In the genomic region with DNA sequence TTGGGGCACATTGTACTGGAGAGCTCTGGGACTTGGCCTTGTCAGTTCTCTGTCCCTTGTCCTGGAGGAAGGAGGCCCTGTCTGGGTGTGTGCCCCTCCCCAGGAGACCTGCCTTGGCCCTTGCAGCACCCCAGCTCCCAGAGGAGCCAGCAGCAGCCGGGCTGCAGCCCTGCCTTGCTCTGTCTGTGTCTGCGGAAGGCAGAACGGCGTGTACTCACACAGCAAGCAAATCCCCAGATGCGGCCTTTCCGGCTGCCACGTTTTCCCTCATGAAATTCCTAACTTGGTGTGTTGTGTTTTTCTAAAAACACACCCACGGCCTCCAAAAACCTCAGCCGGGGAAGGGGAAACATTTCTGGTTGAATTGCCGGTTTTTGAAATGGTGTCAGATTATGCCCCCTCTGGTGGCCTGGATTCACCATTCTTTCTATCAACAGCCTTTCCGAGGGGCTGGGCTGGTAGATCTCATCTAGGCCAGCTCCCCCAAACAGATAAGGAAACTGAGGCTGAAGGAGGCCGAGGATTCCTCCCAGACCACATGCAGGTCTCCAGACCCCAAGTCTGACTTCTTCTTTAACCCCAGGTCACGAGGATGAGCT, we compare ENCODE assay signal across 9 mouse cellular contexts. TPM values are rescaled to one million over a fixed set of nuclear protein-coding genes. Genes with fewer than 3 reads are reported as not detected.
DNase-seq lines count a peak whose midpoint lies in the region; ATAC-seq lines count a peak whose summit lies in the region.
"Had no signal": no experiment of that assay in that cellular context is flagged by ENCODE, and none has a peak within 500 bp of the region (broad histone marks: within the 10 kb centered on the region; RNA-seq: fewer than 3 reads in every experiment).

No protein-coding gene starts in this region.

- no peak overlapping the region for H3K4me3 ChIP-seq in brown adipose tissue, adult 24 weeks (ENCODE audit: insufficient read depth, low read depth, low read length)
- no peak overlapping the region for H3K4me3 ChIP-seq in forebrain, embryonic 15.5 days
- H3K4me3 ChIP-seq: megakaryocyte, embryonic 14.5 days had no signal

- WGBS in forebrain, embryonic 15.5 days = 76% methylated on average over 13 of the region's 13 CpGs

- no peak overlapping the region for H3K4me2 ChIP-seq in forebrain, embryonic 15.5 days (replicated peaks)

- no peaks in the 10 kb centered on the region for H3K27me3 ChIP-seq in forebrain, embryonic 15.5 days

- H3K27ac ChIP-seq in brown adipose tissue, adult 24 weeks (replicated peaks; ENCODE audit: low read depth, low read length) = peak overlapping the region; percentile 94
- no peak overlapping the region for H3K27ac ChIP-seq in forebrain, embryonic 15.5 days (replicated peaks)

- no peaks in the 10 kb centered on the region for H3K9me3 ChIP-seq in forebrain, embryonic 15.5 days

- no peaks in the 10 kb centered on the region for H3K36me3 ChIP-seq in forebrain, embryonic 15.5 days

- intact Hi-C loops in heart, postnatal 10 days (cut with DNase I) = no loop called here

- peak; percentile 17 for DNase-seq in kidney, adult 11 months
- no peak for DNase-seq in kidney, adult 8-10 months
- DNase-seq in heart, postnatal 10 days = peak; percentile 58 to 59
- peak; percentile 36 to 47 for DNase-seq in layer of hippocampus, postnatal 14 days (ENCODE audit: low spot score in 2 of 2)
- DNase-seq in thymus, postnatal 25 days = no peak

- H3K4me1 ChIP-seq in brown adipose tissue, adult 24 weeks (ENCODE audit: control insufficient read depth, insufficient read depth, insufficient read length, low read length) = peaks cover 22% of the 10 kb centered on the region
- no peaks in the 10 kb centered on the region for H3K4me1 ChIP-seq in forebrain, embryonic 15.5 days

- no peak overlapping the region for H3K9ac ChIP-seq in forebrain, embryonic 15.5 days (replicated peaks)

- ATAC-seq in megakaryocyte, adult 5-6 weeks (ENCODE audit: poor library complexity, severe bottlenecking) = no peak
- no peak for ATAC-seq in forebrain, embryonic 15.5 days (replicated peaks)

RNA-seq across cellular contexts. Expression of a gene that starts 19.0 kb away (rescaled TPM):
- 1.4 and 4.3 TPM in 2 replicates for polyA plus RNA-seq in brown adipose tissue, adult 24 weeks (2012; ENCODE audit: insufficient read depth, insufficient read length, missing spikeins)
- 1 to 10 TPM; 2.7 to 3.3 TPM for total RNA-seq in heart, postnatal 10 days (2021)
- 1 to 10 TPM; 3.4 to 5.6 TPM for total RNA-seq in layer of hippocampus, postnatal 14 days (2021)
- total RNA-seq in megakaryocyte, adult 5-6 weeks (2015) = 1.1 and 2.3 TPM in 2 replicates
- total RNA-seq in megakaryocyte, adult 5-6 weeks (2017) = 0.55 and 1.3 TPM in 2 replicates
- polyA plus RNA-seq in forebrain, embryonic 15.5 days (2015; fragmentation: Nextera tagmentation; extraction: Ambion mirVana) = 2.8 TPM in 2 replicates

Comparison
In these comparisons a context has a peak if more than half of its experiments do, and no peak if none do; other contexts are left out.
1. DNase-seq: peak in kidney, adult 11 months (single experiment), heart, postnatal 10 days (2 of 2) and layer of hippocampus, postnatal 14 days (2 of 2); none in kidney, adult 8-10 months (0 of 2) and thymus, postnatal 25 days (single experiment).